Mouse (Mus musculus) naive thymus-derived CD4-positive, alpha-beta T cell, adult 2 months (primary cell): ENCODE results near the gene Gata5.

ENCODE experiments used
- DNase-seq: peaks from one replicate; pipeline ENCODE4 v3.0.0-alpha.2; 2011; ENCODE audit warnings: low read depth

Gene Gata5

GRCm38 (mm10) chr2:180307680-180308079 lies 26.8 kb downstream of the Gata5 start:
- DNase-seq: no peak

GRCm38 (mm10) chr2:180306423-180307168 lies 27.9 kb downstream of the Gata5 start:
- no peak for DNase-seq

- DNase-seq: no peak
These were observed 28.5 kb downstream of the Gata5 start for GRCm38 (mm10) chr2:180306009-180306408.

- peak; percentile 45 for DNase-seq
These were observed 29.0 kb downstream of the Gata5 start for GRCm38 (mm10) chr2:180305490-180305889.

GRCm38 (mm10) chr2:180304554-180304953 lies 29.9 kb downstream of the Gata5 start:
- DNase-seq: no peak

DNA sequence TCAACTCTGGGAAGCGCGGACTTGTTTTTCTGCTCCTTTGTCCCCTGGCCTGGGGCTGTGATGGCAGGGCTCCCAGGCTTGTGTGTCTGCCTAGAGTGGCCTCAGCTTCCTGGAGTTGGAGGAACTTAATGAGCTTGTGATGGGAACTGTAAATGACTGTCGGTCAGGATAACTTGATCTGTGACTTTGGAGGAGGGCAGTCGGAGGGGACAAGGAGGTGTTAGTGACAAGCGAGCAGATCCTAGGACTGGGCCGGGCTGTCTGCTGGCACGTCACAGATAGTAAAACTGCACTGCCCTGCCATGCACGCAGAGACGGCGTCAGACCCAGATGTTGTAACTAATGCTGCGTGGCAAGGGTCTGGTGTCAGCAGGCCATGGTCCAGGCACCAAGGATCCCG lies 31.0 kb downstream of the Gata5 start:
- DNase-seq: no peak

- DNase-seq: no peak
These were observed 32.3 kb downstream of the Gata5 start for GRCm38 (mm10) chr2:180302201-180302600.

- DNase-seq: no peak
These were observed 33.7 kb downstream of the Gata5 start for GRCm38 (mm10) chr2:180300771-180301170.

DNA sequence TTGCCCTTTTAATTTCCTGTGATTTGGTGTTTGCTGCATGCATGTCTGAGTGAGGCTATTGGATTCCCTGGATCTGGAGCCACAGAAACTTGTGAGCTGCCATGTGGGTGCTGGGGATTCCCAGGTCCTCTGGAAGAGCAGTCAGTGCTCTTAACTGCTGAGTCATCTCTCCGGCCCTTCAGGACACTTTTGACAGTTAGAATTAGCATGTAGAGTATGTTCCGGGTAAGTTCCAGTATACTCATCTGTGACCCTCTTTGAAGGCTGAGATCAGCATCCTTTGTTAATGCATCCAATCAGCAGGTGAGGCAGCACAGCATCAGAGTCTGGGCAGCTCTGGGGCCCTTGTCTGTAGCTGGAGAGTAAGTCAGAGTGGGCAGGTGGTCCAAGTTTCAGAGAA lies 34.2 kb downstream of the Gata5 start:
- no peak for DNase-seq

DNA sequence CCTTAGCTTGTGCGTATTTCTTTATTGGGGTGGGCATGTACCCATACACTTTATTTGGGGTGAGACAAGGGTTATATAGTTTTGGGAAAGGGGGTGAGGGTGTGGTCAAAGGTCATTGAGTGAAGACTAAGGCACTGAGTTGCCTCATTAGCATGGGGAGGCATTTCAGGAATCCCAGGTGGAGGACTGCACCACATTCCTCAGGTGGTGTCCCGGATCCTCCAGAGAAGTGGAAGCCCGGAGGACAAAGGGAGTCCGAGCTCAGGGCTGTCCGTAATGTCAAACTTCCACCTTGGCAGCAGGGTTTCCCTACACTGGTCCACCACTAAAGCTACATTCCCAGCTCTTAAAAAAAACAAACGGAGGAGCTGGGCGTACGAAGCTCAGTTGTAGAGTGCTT lies 41.6 kb downstream of the Gata5 start:
- DNase-seq: no peak

DNA sequence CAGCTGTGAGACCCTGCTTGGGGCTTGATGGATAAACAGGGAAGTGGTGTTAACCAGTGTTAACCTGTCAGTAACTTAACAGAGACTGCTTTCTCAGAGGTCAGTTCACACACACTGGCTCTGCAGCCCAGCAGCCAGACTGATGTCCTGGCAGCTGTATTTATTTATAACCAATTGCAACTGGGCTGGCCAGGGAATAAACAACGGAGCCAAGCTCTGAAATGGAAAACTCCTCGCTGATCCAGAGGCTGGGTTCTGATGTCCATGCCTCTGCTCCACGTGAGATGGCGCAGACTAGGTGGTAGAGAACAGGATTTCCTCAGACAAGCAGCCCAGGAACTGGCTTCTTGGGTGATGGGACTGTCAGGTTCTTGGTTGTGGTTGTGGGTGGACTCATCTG lies 42.5 kb downstream of the Gata5 start:
- DNase-seq: no peak

- DNase-seq: no peak
These were observed 42.9 kb downstream of the Gata5 start for GRCm38 (mm10) chr2:180291566-180291965.

DNA sequence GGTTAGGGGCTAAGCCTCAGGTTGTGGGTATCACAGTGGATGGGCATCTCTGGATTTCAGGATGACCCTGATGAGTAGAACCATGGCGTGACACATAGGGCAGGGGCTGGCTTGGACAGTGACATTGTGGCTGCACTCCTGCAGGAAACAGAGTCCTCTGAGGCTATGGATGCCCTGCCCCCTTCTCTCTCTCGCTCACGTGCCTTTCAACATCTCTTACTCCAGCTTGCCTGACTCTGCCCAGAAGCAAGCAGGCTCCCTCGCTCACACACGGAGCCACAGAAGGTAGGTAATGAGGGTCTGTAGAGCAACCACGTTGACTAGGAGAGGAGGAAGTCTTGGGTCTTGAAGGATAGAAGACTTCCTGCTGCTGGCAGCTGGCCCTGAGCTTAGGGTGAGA lies 44.0 kb downstream of the Gata5 start:
- no peak for DNase-seq

DNA sequence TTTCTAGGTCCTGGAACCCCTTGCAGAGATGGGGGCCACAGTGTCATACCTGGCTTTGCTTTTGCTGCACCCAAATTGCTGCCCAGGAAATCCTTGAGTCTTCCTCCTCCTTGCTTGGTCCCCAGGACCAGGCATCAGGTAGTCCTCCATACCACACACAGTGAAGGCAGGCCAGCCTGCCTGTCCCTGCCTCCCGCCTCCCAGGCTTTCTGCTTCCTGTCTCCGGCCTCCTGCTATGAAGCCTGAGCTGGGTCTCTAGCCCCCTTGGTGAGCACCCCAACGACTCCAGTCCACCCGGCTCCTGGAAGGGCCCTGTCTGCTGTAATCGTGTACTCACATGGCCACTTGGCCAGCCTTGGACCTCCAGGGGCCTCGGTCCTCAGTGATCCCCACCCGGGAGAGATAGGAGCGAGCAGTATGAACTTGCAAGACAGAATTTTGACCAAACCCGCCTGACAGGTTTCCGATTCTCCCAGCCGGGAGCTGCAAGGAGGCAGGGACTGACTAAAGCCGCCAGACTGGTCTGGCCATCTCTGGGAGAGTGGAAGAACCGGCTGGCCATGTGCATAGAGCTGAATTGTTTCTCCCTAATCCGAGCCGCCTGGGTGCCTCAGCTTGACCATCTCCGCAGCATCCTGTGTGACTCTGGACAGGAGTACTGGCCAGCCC lies 44.9 kb downstream of the Gata5 start, which contains the start of gene Rbbp8nl:
TSS of gene Rbbp8nl (minus strand) at position 440 of the 669 bp plus-strand sequence.
- DNase-seq: no peak

DNA sequence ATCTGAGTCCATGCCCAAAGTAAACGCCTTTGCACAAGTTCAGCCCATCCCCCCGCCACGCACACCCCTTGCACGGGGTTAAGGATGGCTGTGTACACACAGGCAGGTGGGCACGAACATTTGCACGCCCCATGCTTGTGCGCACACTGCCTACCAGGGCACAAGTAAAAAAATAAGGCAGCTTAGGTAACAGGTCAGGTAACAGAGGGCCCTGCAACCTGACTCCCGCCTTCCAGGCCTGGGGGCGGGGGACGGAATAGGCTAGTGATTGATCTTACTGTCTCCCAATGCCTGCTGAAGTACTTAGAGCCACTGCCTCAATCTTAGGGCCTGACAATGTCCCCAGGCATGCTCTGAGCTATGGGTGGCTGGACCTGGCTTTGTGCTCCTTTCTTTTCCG lies 45.5 kb downstream of the Gata5 start:
- DNase-seq: no peak

DNA sequence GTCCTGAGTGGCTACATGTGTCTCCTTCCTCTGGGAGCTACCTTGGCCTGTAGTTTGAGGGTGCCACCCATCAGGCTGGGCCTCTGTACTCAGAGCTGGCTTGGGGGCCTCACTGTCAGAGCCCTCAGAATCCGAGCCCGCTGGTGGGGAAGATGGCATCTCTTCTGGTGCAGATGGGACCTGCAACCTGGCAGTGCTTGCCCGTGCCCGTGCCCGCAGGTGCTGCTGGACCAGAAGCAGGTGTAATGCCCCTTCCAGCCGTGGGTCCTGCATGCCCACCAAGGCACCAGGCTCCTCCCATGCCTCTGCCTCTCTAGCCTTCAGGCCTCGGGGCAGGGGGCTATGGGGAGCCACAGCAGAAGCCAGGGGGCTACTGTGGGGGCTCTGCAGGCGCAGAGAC lies 55.2 kb downstream of the Gata5 start:
- DNase-seq: no peak

- no peak for DNase-seq
These were observed 56.7 kb downstream of the Gata5 start for GRCm38 (mm10) chr2:180277773-180278320.

DNA sequence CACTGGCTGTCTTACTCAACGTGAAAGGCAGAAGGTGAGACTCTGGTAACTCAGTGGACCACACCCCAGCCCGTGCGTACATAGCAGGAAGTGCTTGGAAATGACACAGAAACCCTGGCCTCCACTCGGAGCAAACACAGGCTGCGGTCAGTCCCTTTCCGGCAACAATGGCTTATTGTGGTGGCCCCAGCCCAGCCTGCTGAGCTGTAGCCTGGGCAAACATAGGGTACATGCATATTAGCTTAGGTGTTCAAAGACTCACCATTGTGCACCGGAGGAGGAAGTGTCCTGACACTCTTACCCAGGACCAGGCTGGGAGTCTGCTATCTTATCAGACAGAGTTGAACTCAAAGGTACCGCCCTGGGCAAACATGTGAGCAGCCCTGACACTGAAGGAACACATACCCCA lies 57.6 kb downstream of the Gata5 start:
- DNase-seq: peak; percentile 87

GRCm38 (mm10) chr2:180276385-180276784 lies 58.1 kb downstream of the Gata5 start:
- no peak for DNase-seq

DNA sequence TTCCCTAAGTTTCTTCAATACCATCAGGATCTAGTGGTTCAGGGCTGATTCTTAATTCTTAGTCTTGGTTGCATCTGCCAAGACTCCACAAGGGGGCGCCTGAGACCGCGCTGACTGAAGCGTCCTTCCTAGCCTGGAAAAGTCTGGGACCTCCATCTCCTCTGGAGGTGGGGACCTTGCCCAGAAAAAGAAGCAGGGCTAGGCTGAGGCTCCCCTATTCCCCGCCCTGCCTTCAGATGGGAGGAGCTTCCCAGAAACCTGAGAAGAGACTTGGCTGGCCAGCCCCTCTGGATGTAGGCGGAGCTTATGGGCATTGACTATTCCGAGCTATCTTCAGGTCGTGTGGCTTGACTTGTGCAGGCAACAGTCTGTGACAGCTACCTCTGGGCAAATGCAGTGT lies 58.7 kb downstream of the Gata5 start:
- peak; percentile 90 for DNase-seq
